Mouse (Mus musculus) midbrain, embryonic 14.5 days (tissue): Measurements from ENCODE around the gene Kifc5b. TPM values are rescaled to one million over a fixed set of nuclear protein-coding genes. Genes with fewer than 3 reads are reported as not detected.
"Not testable (repeated sequence)": the region's sequence is repeated elsewhere in the genome, so short reads cannot be mapped to it uniquely, and the experiment has no call there.

ENCODE experiments used
- ATAC-seq: fragments of 200-750 bp; cut with Nextera tagmentation; 2 replicates; pipeline ENCODE4 v1.8.0; 2017; ENCODE audit warnings: moderate number of reproducible peaks, moderate library complexity; ENCODE audit not compliant: low FRiP score, low TSS enrichment
- DNase-seq: peaks from one replicate; pipeline ENCODE4 v3.0.0-alpha.2; 2015
- H3K27ac ChIP-seq: fragments of 300-500 bp; sonication (generic); replicated peaks from 2 replicates; pipeline ENCODE4 v1.5.1; 2014; ENCODE audit warnings: mild to moderate bottlenecking, low read depth, low read length, moderate library complexity
- H3K27me3 ChIP-seq: fragments of 300-500 bp; sonication (generic); 2 replicates; pipeline ENCODE4 v1.6.1; 2014; ENCODE audit warnings: low read length, control low read depth, mixed read lengths; ENCODE audit not compliant: control insufficient read depth, insufficient read depth
- H3K36me3 ChIP-seq: fragments of 300-500 bp; sonication (generic); 2 replicates; pipeline ENCODE4 v1.6.1; 2014; ENCODE audit warnings: low read length, control low read depth; ENCODE audit not compliant: control insufficient read depth, insufficient read depth
- H3K4me1 ChIP-seq: fragments of 300-500 bp; sonication (generic); 2 replicates; pipeline ENCODE4 v1.6.1; 2014; ENCODE audit warnings: mild to moderate bottlenecking, antibody characterized with exemption, low read length, control low read depth; ENCODE audit not compliant: control insufficient read depth, insufficient read depth
- H3K4me2 ChIP-seq: fragments of 300-500 bp; sonication (generic); 2 replicates; pipeline ENCODE4 v1.6.1; 2014; ENCODE audit warnings: mild to moderate bottlenecking, low read length, moderate library complexity
- H3K4me3 ChIP-seq: fragments of 300-500 bp; sonication (generic); replicated peaks from 2 replicates; pipeline ENCODE4 v1.5.1; 2014; ENCODE audit warnings: low read depth, low read length
- H3K9ac ChIP-seq: fragments of 300-500 bp; sonication (generic); replicated peaks from 2 replicates; pipeline ENCODE4 v1.6.1; 2014; ENCODE audit warnings: mild to moderate bottlenecking, low read length, moderate library complexity
- H3K9me3 ChIP-seq: fragments of 300-500 bp; sonication (generic); 2 replicates; pipeline ENCODE4 v1.6.1; 2016; ENCODE audit warnings: low read length, control low read depth, mixed read lengths; ENCODE audit not compliant: control insufficient read depth
- WGBS: fragments of 180-500 bp; shearing (Covaris S2); extraction: QIAGEN DNeasy Blood & Tissue Kit; methylation state at CpG from one replicate; pipeline ENCODE4 v1.1.7; 2014; 5-methylcytosine and 5-hydroxymethylcytosine counted together
- polyA plus RNA-seq: library from polyadenylated mRNA; unstranded; fragments of >200 nt; fragmentation: Nextera tagmentation; extraction: Ambion mirVana; gene quantifications from 2 replicates; pipeline ENCODE4 v1.2.1, GENCODE M21; 2014

Gene Kifc5b
- polyA plus RNA-seq, 1 experiment from 2014 or later, result 1.2 TPM

DNA sequence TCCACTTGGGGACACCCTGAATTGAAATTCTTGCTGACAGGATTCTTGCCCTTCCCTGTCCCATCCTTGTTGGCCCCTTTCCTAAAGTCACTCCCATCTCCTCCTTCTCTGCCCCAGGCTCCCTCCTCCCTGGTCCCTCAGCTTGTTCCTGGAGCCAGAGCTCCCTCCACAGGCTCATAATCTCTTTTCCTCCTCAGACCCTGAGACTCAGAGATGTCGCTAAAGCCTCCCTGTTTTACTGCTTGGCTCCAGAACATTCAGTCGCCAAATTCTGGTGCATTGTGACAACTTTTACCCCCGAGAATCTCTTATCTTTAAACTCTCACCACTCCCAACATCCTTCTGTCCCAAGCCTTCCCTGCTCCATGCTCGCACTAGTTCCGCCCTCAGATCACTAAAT lies 12.6 kb upstream of the Kifc5b start:
- Histone ChIP-seq H3K4me1 (no peaks in the 10 kb centered on the region), H3K27me3 (no peaks in the 10 kb centered on the region), H3K9me3 (no peaks in the 10 kb centered on the region), H3K9ac (no peak overlapping the region), H3K4me2 (no peak overlapping the region), H3K36me3 (no peaks in the 10 kb centered on the region), H3K27ac (no peak overlapping the region), H3K4me3 (no peak overlapping the region)
- 65% methylated on average over 5 of the region's 5 CpGs for WGBS
- ATAC-seq (no peak), DNase-seq (no peak)

DNA sequence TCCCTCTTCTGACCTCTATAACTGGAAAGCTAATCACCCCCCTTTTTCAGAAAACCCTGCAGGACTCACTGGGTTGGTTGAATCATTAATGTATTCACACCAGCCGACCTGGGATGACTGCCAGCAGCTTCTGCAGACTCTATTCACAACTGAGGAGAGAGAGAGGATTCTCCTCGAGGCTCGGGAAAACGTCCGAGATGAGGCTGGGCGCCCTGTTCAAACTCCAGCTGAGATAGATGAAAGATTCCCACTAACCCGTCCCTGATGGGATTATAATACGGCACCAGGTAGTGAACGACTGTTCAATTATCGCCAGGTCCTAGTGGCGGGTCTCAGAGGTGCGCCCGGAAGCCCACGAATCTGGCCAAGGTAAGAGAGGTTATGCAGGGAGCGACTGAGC lies 9.4 kb upstream of the Kifc5b start:
- 79% methylated on average over 14 of the region's 15 CpGs for WGBS
- H3K9me3 ChIP-seq, H3K4me3 ChIP-seq, H3K36me3 ChIP-seq, H3K27me3 ChIP-seq, DNase-seq, H3K27ac ChIP-seq, H3K4me1 ChIP-seq, H3K4me2 ChIP-seq, H3K9ac ChIP-seq, ATAC-seq: not testable (repeated sequence)

GRCm38 (mm10) chr17:26915248-26915647 lies 1.6 kb upstream of the Kifc5b start:
- H3K4me2 ChIP-seq, result no peak overlapping the region
- H3K4me1 ChIP-seq, result no peaks in the 10 kb centered on the region
- no peak overlapping the region for H3K4me3 ChIP-seq
- no peak overlapping the region for H3K9ac ChIP-seq
- DNase-seq (no peak), ATAC-seq (no peak)
- H3K9me3 ChIP-seq, result no peaks in the 10 kb centered on the region
- no peaks in the 10 kb centered on the region for H3K36me3 ChIP-seq
- H3K27me3 ChIP-seq, result no peaks in the 10 kb centered on the region
- WGBS, result 47% methylated on average over 1 of the region's 1 CpGs
- no peak overlapping the region for H3K27ac ChIP-seq

- not testable (repeated sequence) for DNase-seq, H3K9me3 ChIP-seq, H3K4me1 ChIP-seq, H3K27me3 ChIP-seq, ATAC-seq, H3K27ac ChIP-seq, H3K36me3 ChIP-seq
- Histone ChIP-seq H3K9ac (peak overlapping the region; percentile 54; the same call in 1 of the 2 replicates), H3K4me3 (peak overlapping the region; percentile 53), H3K4me2 (peak overlapping the region; percentile 64)
- WGBS, result under 1% methylated on average over 12 of the region's 12 CpGs
These were observed 669 bp downstream of the Kifc5b start for GRCm38 (mm10) chr17:26917560-26917959.

GRCm38 (mm10) chr17:26918343-26918742 lies 1.5 kb downstream of the Kifc5b start:
- peak overlapping the region; percentile 7; the same call in 1 of the 2 replicates for H3K4me2 ChIP-seq
- H3K36me3 ChIP-seq, result no peaks in the 10 kb centered on the region
- H3K4me1 ChIP-seq, result no peaks in the 10 kb centered on the region
- H3K4me3 ChIP-seq, result no peak overlapping the region
- H3K9ac ChIP-seq, result no peak overlapping the region
- H3K27ac ChIP-seq, result no peak overlapping the region
- ATAC-seq, result no peak
- no peak for DNase-seq
- no peaks in the 10 kb centered on the region for H3K9me3 ChIP-seq
- 72% methylated on average over 2 of the region's 2 CpGs for WGBS
- H3K27me3 ChIP-seq, result no peaks in the 10 kb centered on the region

DNA sequence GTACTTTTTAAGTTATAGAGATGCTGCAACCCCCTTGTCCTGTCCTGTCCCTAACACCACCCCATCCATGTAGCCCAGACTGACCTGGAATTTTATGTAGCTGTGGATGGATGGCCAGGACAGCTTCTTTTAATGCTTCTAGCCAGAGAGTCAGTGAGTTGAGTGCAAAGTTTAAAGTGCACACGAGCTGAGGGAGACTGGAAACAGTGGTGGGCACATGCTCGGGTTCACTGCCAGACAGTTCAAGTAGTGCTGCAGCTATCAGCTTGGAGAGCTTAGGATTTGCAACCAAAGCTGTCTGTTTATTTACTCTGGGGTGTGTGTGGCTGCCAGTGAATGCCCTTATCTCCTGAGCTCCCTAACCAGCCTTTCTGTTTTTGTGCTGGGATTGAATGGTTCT lies 2.6 kb downstream of the Kifc5b start:
- not testable (repeated sequence) for H3K27me3 ChIP-seq, H3K4me3 ChIP-seq, H3K9me3 ChIP-seq, H3K36me3 ChIP-seq, H3K4me1 ChIP-seq, H3K4me2 ChIP-seq, ATAC-seq, H3K9ac ChIP-seq, H3K27ac ChIP-seq, DNase-seq
- 81% methylated on average over 2 of the region's 2 CpGs for WGBS

DNA sequence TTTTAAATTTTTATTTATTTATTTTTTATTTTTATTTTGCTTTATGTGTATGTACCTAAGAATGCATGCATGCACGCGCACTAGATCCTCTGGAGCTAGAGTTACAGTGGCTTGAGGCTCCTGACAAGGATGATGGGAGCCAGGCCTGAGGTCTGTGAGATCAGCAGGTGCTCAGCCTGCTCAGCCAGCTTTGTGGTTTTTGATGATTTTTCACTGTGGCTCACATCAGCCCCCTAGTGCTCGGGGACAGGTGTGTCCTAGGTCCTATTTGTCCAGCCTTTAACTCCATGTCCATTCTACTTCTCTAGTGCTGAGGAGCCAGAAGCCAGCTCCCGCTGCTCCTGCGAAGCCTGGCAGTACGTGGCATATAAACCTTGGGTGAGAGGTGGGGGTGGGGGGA lies 5.5 kb downstream of the Kifc5b start:
- H3K4me1 ChIP-seq, H3K36me3 ChIP-seq, H3K4me2 ChIP-seq, H3K27me3 ChIP-seq, DNase-seq, ATAC-seq, H3K4me3 ChIP-seq, H3K9ac ChIP-seq, H3K27ac ChIP-seq, H3K9me3 ChIP-seq: not testable (repeated sequence)
- 96% methylated on average over 5 of the region's 6 CpGs for WGBS

GRCm38 (mm10) chr17:26925414-26925813 lies 8.5 kb downstream of the Kifc5b start:
- not testable (repeated sequence) for H3K4me3 ChIP-seq, H3K27ac ChIP-seq, H3K4me1 ChIP-seq, DNase-seq, ATAC-seq, H3K36me3 ChIP-seq, H3K27me3 ChIP-seq, H3K4me2 ChIP-seq, H3K9ac ChIP-seq, H3K9me3 ChIP-seq
- WGBS, result 97% methylated on average over 9 of the region's 9 CpGs

GRCm38 (mm10) chr17:26931795-26932194 lies 14.9 kb downstream of the Kifc5b start:
- H3K27me3 ChIP-seq, H3K4me2 ChIP-seq, ATAC-seq, H3K4me3 ChIP-seq, H3K9me3 ChIP-seq, H3K9ac ChIP-seq, H3K27ac ChIP-seq: not testable (repeated sequence)
- Histone ChIP-seq H3K4me1 (peaks cover 13% of the 10 kb centered on the region), H3K36me3 (peaks cover 24% of the 10 kb centered on the region)
- DNase-seq, result peak; percentile 59
- WGBS, result 68% methylated on average over 7 of the region's 7 CpGs
